Mouse (Mus musculus) kidney, adult 11 months (tissue): ENCODE results near the gene Dennd5b.
"Not testable (repeated sequence)": the region's sequence is repeated elsewhere in the genome, so short reads cannot be mapped to it uniquely, and the experiment has no call there.

Experiments used
- DNase-seq: peaks from one replicate; pipeline ENCODE4 v3.0.0; 2022

Gene Dennd5b

GRCm38 (mm10) chr6:149101076-149101942 is at the start of gene Dennd5b:
Gene Dennd5b (minus strand): TSS chr6:149101680.
- DNase-seq: peak; percentile 81

GRCm38 (mm10) chr6:149148436-149149229 is 47.2 kb upstream of the Dennd5b start:
- peak; percentile 71 for DNase-seq

- no peak for DNase-seq
These were observed 43.7 kb upstream of the Dennd5b start for GRCm38 (mm10) chr6:149145143-149145542.

GRCm38 (mm10) chr6:149141393-149142173 is 40.1 kb upstream of the Dennd5b start:
- peak; percentile 86 for DNase-seq

GRCm38 (mm10) chr6:149139471-149139870 is 38.0 kb upstream of the Dennd5b start, which contains the start of gene Etfbkmt:
Gene Etfbkmt (plus strand): TSS chr6:149139849.
- DNase-seq: no peak

- no peak for DNase-seq
These were observed 37.5 kb upstream of the Dennd5b start for GRCm38 (mm10) chr6:149139011-149139410.

GRCm38 (mm10) chr6:149137936-149138335 is 36.5 kb upstream of the Dennd5b start:
- no peak for DNase-seq

- no peak for DNase-seq
These were observed 34.2 kb upstream of the Dennd5b start for GRCm38 (mm10) chr6:149135631-149136030.

GRCm38 (mm10) chr6:149134391-149135150 is 33.1 kb upstream of the Dennd5b start:
- no peak for DNase-seq

- DNase-seq: peak; percentile 24
These were observed 31.0 kb upstream of the Dennd5b start for GRCm38 (mm10) chr6:149132311-149133077.

GRCm38 (mm10) chr6:149131111-149131510 is 29.6 kb upstream of the Dennd5b start:
- DNase-seq: no peak

- DNase-seq: not testable (repeated sequence)
These were observed 28.4 kb upstream of the Dennd5b start, which contains the start of gene Gm10203 for GRCm38 (mm10) chr6:149129870-149130269. Gene Gm10203 (plus strand): TSS chr6:149130170.

GRCm38 (mm10) chr6:149126675-149127074 is 25.2 kb upstream of the Dennd5b start:
- peak; percentile 35 for DNase-seq

- no peak for DNase-seq
These were observed 21.6 kb upstream of the Dennd5b start for GRCm38 (mm10) chr6:149123042-149123441.

GRCm38 (mm10) chr6:149119853-149120252 is 18.4 kb upstream of the Dennd5b start:
- DNase-seq: peak; percentile 27

- peak; percentile 67 for DNase-seq
These were observed 17.5 kb upstream of the Dennd5b start for GRCm38 (mm10) chr6:149118935-149119334.

- no peak for DNase-seq
These were observed 15.5 kb upstream of the Dennd5b start for GRCm38 (mm10) chr6:149116992-149117391.

GRCm38 (mm10) chr6:149108909-149109308 is 7.4 kb upstream of the Dennd5b start:
- DNase-seq: no peak

- DNase-seq: no peak
These were observed 6.1 kb upstream of the Dennd5b start for GRCm38 (mm10) chr6:149107615-149108014.

- DNase-seq: no peak
These were observed 2.0 kb upstream of the Dennd5b start for GRCm38 (mm10) chr6:149103451-149103850.

GRCm38 (mm10) chr6:149101943-149102243 is 413 bp upstream of the Dennd5b start:
- no peak for DNase-seq
